Comparison of ENCODE assay signal across 18 mouse cellular contexts in genomic region chr10:70125491-70125890, GRCm38 (mm10). TPM values are rescaled to one million over a fixed set of nuclear protein-coding genes. Genes with fewer than 3 reads are reported as not detected.
DNase-seq lines count a peak whose midpoint lies in the region; ATAC-seq and TF ChIP-seq lines count a peak whose summit lies in the region.
"Had no signal": no experiment of that assay in that cellular context is flagged by ENCODE, and none has a peak within 500 bp of the region (broad histone marks: within the 10 kb centered on the region; RNA-seq: fewer than 3 reads in every experiment).

No protein-coding gene starts in this region.

- H3K79me2 ChIP-seq in liver, adult 2 months (ENCODE audit: control insufficient read depth, insufficient read depth, low read length) = peaks cover 33% of the 10 kb centered on the region; the same call in 1 of the 2 replicates

- no peak for ATAC-seq in heart, embryonic 12.5 days (ENCODE audit: insufficient number of reproducible peaks, low FRiP score)
- ATAC-seq in liver, embryonic 13.5 days (ENCODE audit: low read depth) = peak; percentile 4; the same call in 1 of the 2 replicates

- no peaks in the 10 kb centered on the region; the same call in 1 of the 2 replicates for H3K36me3 ChIP-seq in heart, embryonic 12.5 days
- H3K36me3 ChIP-seq in liver, adult 2 months (ENCODE audit: control insufficient read depth, insufficient read depth, low read length) = no peaks in the 10 kb centered on the region
- H3K36me3 ChIP-seq in liver, embryonic 13.5 days = 0 out of 2 replicates have a peak, but pooled peaks cover 2% of the 10 kb centered on the region
- H3K36me3 ChIP-seq: limb, embryonic 13.5 days; midbrain, embryonic 12.5 days; neural tube, embryonic 12.5 days had no signal

- no peak overlapping the region for H3K4me2 ChIP-seq in heart, embryonic 12.5 days
- H3K4me2 ChIP-seq in liver, embryonic 13.5 days = peak overlapping the region; percentile 65; the same call in 1 of the 2 replicates
- H3K4me2 ChIP-seq: limb, embryonic 13.5 days; midbrain, embryonic 12.5 days; neural tube, embryonic 12.5 days had no signal

- DNase-seq in heart, postnatal 10 days = no peak
- peak; percentile 35 for DNase-seq in liver, adult 2 months (ENCODE audit: extremely low read depth, low read depth, low spot score)
- DNase-seq in liver = no peak
- no peak for DNase-seq in liver, embryonic 13.5 days
- DNase-seq in thymus, postnatal 36 days = no peak
- no peak for DNase-seq in right cerebral cortex, postnatal 14 days
- DNase-seq: B cell, adult 2 months; cerebellum, adult 2 months; gastrocnemius, postnatal 10 days; heart, postnatal 36 days; kidney, adult 9 months; right cerebral cortex, adult 18-20 months; thymus, postnatal 4 days had no signal

- TF ChIP-seq CTCF in liver, adult 2 months (IDR thresholded peaks at IDR 0.05; ENCODE audit: low read depth, low read length) = no peak

- intact Hi-C loops in heart, postnatal 10 days (cut with DNase I) = no loop called here

- H3K9me3 ChIP-seq in heart, embryonic 12.5 days (replicated peaks) = no peaks in the 10 kb centered on the region
- no peaks in the 10 kb centered on the region for H3K9me3 ChIP-seq in liver, embryonic 13.5 days (replicated peaks)
- H3K9me3 ChIP-seq: embryonic facial prominence, embryonic 10.5 days; limb, embryonic 13.5 days; midbrain, embryonic 12.5 days; neural tube, embryonic 12.5 days had no signal

- H3K27me3 ChIP-seq in heart, embryonic 12.5 days (replicated peaks) = no peaks in the 10 kb centered on the region
- no peaks in the 10 kb centered on the region for H3K27me3 ChIP-seq in liver, adult 2 months (ENCODE audit: control insufficient read depth, insufficient read depth, low read length)
- no peaks in the 10 kb centered on the region for H3K27me3 ChIP-seq in liver, embryonic 13.5 days
- H3K27me3 ChIP-seq: limb, embryonic 13.5 days; midbrain, embryonic 12.5 days; neural tube, embryonic 12.5 days had no signal

- H3K4me3 ChIP-seq in heart, embryonic 12.5 days = no peak overlapping the region
- no peak overlapping the region for H3K4me3 ChIP-seq in liver, adult 2 months (ENCODE audit: insufficient read depth, low read depth, low read length)
- H3K4me3 ChIP-seq in liver, embryonic 13.5 days (replicated peaks) = no peak overlapping the region
- H3K4me3 ChIP-seq: embryonic facial prominence, embryonic 10.5 days; limb, embryonic 13.5 days; midbrain, embryonic 12.5 days; neural tube, embryonic 12.5 days had no signal

- WGBS in heart, embryonic 12.5 days = 69% methylated on average over 7 of the region's 7 CpGs
- 20% methylated on average over 7 of the region's 7 CpGs for WGBS in liver, adult 2 months
- WGBS in liver, embryonic 13.5 days (ENCODE audit: insufficient replicate concordance) = 61% methylated on average over 7 of the region's 7 CpGs

- peak overlapping the region; percentile 17; the same call in 1 of the 2 replicates for H3K9ac ChIP-seq in heart, embryonic 12.5 days
- no peak overlapping the region for H3K9ac ChIP-seq in liver, adult 2 months (ENCODE audit: low read depth, low read length)
- no peak overlapping the region for H3K9ac ChIP-seq in liver, embryonic 13.5 days
- H3K9ac ChIP-seq: limb, embryonic 13.5 days; midbrain, embryonic 12.5 days; neural tube, embryonic 12.5 days had no signal

- no peak for TF ChIP-seq POLR2A in liver, adult 2 months (IDR thresholded peaks at IDR 0.05; ENCODE audit: extremely low read depth, insufficient read depth, low read length)

- H3K27ac ChIP-seq in heart, embryonic 12.5 days (ENCODE audit: poor library complexity, severe bottlenecking) = 0 out of 2 replicates have a peak overlapping the region, but pooled peaks have one; percentile 46
- H3K27ac ChIP-seq in liver, adult 2 months (replicated peaks; ENCODE audit: insufficient read depth, low read depth, low read length) = no peak overlapping the region
- peak overlapping the region; percentile 93 for H3K27ac ChIP-seq in liver, embryonic 13.5 days
- H3K27ac ChIP-seq: embryonic facial prominence, embryonic 10.5 days; limb, embryonic 13.5 days; midbrain, embryonic 12.5 days; neural tube, embryonic 12.5 days had no signal

- H3K4me1 ChIP-seq in heart, embryonic 12.5 days (replicated peaks) = peaks cover 78% of the 10 kb centered on the region
- H3K4me1 ChIP-seq in liver, adult 2 months (ENCODE audit: control insufficient read depth, insufficient read depth, low read length) = peaks cover 11% of the 10 kb centered on the region; the same call in 1 of the 2 replicates
- peaks cover 93% of the 10 kb centered on the region for H3K4me1 ChIP-seq in liver, embryonic 13.5 days (replicated peaks)

RNA-seq across cellular contexts. Expression of gene Ccdc6, which starts 28.6 kb away (rescaled TPM):
- polyA plus RNA-seq in heart, embryonic 12.5 days (2016; fragmentation: Nextera tagmentation; extraction: Ambion mirVana) = 16.2 and 16.9 TPM in 2 replicates
- 10 to 100 TPM; 33.9 to 36.9 TPM for total RNA-seq in heart, postnatal 10 days (2021)
- total RNA-seq in liver, adult 2 months (2014; rRNA removed) = 8.4 and 10.1 TPM in 2 replicates
- polyA plus RNA-seq in liver, adult 2 months (2012; rRNA removed) = 10.5 and 10.7 TPM in 2 replicates
- polyA plus RNA-seq in liver, embryonic 13.5 days (2015; fragmentation: Nextera tagmentation; extraction: Ambion mirVana) = 8.9 and 9.8 TPM in 2 replicates
